Mouse (Mus musculus) cerebellum, postnatal 10 days (tissue): ENCODE measurements around the gene Rev1.
"Not testable (repeated sequence)": the region's sequence is repeated elsewhere in the genome, so short reads cannot be mapped to it uniquely, and the experiment has no call there.

Source experiments
- DNase-seq, 2 experiments: peaks; one replicate each; pipeline ENCODE4 v3.0.0; 2021; ENCODE audit warnings: mixed read lengths in 2 of 2

Gene Rev1

DNA sequence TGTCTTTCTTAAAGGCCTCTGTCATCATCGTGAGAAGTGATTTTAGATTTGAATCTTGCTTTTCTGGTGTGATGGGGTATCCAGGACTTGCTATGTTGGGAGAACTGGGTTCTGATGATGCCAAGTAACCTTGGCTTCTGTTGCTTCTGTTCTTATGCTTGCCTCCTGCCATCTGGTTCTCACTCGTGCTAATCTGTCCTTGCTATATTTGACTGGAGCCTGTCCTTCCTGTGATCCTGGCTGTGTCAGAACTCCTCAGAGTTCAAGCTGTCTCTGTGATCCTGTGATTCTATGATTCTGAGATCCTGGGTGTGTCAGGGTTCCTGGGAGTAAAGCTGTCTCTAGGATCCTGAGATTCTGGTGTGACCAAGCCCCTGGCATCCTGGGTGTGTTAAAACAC, 67.4 kb downstream of the Rev1 start:
- DNase-seq = not testable (repeated sequence)

- no peak for DNase-seq
Observed at GRCm38 (mm10) chr1:38058417-38058816, 71.2 kb downstream of the Rev1 start.

GRCm38 (mm10) chr1:38055176-38055575, 74.4 kb downstream of the Rev1 start:
- no peak for DNase-seq

DNA sequence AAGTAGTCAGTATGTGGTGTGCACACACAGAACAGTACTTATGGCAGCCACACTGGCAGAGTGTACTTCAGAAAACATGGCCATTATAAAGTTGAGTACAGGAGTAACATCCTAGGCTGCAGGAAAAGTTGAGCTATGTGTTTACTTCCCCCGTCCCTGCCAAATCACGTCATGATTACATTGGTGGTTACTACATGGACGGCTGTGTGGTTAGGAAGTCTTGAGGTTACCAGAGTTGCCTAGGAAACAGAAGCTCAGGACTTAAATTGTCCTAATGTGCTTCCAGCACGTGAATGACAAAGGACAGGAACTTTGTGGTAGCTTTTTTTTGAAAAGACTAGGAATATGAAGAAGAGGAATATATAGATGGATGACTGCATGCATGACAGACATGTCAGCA, 80.0 kb downstream of the Rev1 start:
- DNase-seq = no peak

DNA sequence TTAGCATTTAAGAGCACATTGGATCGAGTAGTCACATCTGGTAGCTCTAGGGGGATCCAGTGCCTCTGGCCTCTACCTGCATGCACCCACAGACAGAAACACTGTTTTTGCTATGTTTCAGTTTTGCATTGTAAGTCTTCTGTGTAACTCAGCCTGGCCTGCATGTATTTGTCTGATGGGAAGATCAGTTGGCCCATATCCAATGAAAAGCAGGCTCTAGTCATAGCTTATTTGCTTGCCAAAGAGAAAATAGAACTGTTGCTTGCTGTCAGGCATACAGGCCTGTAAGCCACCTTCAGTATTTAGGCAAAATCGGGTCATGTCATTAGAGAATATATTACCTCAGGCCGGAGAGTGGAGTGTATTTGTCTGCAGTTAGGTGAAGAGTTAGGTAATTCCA, 81.5 kb downstream of the Rev1 start:
- DNase-seq = peak in 1 of 2 experiments; percentile 15

DNA sequence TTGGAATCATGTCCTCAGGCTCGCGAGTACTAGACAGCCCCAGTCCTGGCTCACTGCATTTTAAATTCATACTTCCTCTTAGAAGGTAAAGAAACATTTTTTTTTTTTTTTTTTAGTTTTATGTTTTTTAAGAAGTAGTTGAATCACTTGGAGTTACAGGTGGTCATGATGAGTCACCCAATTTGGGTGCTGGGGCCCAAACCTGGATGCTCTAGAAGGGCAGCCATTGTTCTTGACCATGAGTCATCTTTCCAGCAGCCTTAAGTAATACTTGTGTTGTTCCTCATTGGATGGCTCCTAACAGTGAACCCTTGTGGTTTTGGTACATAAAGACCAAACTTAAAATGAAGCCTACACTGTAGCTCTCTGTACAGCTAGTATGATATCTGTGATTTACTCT, 90.7 kb downstream of the Rev1 start:
- no peak for DNase-seq

GRCm38 (mm10) chr1:38037375-38037774, 92.2 kb downstream of the Rev1 start:
- no peak for DNase-seq

DNA sequence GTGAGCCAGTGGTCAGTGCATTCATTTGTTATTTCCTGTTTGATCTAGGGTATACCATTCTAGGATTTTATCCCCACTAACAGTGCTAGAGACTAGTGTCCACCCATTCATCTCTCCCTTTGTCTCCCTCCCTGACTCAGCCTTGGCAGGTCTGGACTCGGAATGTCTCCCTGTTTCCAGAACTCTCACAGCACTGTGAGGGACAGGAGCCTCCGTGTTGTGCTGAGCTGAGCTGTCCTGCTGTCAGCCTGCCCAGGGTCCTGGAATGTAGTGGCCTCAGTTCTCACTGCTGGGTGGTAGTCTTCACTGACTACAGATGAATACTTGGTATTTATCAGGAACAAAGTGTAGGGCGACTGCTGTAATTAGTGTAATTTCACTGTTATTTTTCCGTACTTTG, 94.1 kb downstream of the Rev1 start:
- DNase-seq = no peak

GRCm38 (mm10) chr1:38031391-38031790, 98.2 kb downstream of the Rev1 start:
- DNase-seq = no peak

GRCm38 (mm10) chr1:38027301-38027700, 102.3 kb downstream of the Rev1 start:
- DNase-seq = no peak

DNA sequence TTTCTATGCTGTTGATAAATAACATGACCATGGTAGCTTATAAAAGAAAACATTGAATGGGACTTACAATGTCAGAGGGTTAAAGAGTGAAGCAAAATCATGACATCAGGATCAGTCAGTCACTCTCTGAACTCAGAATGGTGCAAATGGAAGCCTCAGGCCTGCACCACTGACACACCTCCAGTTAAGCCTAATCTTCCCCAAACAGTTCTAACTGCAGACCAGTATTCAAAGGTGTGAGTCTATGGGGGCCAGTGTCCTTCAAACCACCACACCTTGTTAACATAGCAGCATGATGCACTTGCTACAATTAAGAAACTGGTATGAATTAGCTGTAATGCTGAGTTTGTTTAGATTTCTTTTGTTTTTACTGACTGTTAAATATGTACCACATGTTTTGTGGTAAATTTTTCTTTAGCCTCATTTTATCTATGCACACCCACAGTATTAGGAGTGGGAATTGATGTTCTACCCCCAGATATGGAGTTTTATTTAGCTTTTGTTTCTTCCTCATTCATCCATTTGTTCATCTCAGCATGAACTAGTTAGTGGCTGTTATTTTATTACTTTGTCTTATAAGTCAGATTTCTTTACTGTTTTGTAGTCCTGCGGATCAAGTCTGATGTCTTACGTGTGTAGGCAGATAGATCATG, 114.9 kb downstream of the Rev1 start:
- DNase-seq = no peak

DNA sequence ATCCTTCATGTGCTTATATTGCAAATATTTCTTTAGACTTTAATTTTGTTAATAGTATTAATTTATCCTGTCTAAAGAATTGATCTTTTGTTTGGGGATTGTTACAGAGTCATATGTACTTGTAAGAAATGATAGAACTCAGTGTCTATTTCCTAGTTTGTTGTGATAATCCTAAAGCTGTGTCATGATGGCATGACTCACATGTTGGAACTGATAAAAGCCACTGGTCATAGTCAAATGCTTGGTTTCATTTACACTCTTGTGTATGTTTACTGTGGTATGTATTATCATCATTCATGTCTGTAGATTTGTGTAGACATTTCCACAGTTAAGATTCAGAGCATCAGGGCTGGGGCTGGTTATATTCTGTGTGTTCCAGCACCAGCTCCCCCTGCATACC, 117.1 kb downstream of the Rev1 start:
- no peak for DNase-seq

GRCm38 (mm10) chr1:38012104-38012503, 117.5 kb downstream of the Rev1 start:
- DNase-seq = no peak

DNA sequence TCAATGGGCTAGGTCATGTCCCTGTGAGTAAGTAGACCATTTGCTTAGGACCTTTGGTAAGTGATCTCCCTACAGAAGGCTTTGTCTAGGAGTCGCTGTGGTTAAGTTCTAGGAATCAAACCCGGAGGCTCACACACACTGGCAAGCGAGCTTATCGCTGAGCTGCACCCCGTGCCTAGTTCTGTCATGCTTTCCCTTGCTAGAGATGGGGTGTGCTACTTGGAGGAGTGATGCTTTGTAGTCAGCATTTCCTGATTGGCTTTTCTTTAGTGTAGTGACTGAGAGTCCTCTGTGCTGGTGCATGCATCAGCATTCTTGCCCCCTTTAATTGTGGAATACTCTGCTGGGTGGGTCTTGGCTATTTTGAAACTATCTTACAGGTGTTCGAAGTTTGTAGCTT, 118.0 kb downstream of the Rev1 start:
- no peak for DNase-seq

- DNase-seq = no peak
Observed at GRCm38 (mm10) chr1:38006741-38007140, 122.9 kb downstream of the Rev1 start.

DNA sequence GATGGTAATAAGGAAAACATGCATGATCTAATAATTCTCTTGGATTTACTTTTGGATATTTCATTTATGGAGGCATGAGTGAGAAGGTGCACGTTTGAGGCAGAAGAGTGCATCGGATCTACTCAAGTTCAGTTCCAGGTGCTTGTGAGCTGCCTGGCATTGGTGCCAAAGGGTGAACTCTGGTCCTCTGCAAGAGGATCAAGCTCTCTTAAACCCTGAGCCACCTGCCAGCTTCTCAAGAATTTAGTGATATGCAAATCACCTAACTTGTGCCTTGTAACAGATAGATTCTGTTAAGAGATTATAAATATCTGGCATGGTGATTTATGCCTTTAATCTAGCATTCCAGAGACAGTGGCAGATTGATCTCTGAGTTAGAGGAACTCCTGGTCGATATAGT, 126.6 kb downstream of the Rev1 start:
- DNase-seq = no peak
